Mouse (Mus musculus): ENCODE data around the gene Olfml2b.

Olfml2b gene

GRCm38 (mm10) chr1:170729267-170729962, 85.1 kb downstream of the Olfml2b start:
- no peak for DNase-seq (ENCODE audit: low read depth, low spot score)

GRCm38 (mm10) chr1:170731865-170732595, 87.7 kb downstream of the Olfml2b start:
- DNase-seq (ENCODE audit: low read depth, low spot score): no peak
